Mouse (Mus musculus) heart, embryonic 12.5 days (tissue): ENCODE data around the gene Pla2g5. TPM values are rescaled to one million over a fixed set of nuclear protein-coding genes. Genes with fewer than 3 reads are reported as not detected.
A peak's percentile ranks its signal among the peaks of the same experiment; 100 is the strongest.

Experiments
- ATAC-seq: fragments of 200-750 bp; cut with Nextera tagmentation; 2 replicates; pipeline ENCODE4 v1.8.0; 2017; ENCODE audit warnings: moderate TSS enrichment, moderate library complexity; ENCODE audit not compliant: insufficient number of reproducible peaks, low FRiP score
- H3K27ac ChIP-seq: fragments of 300-500 bp; sonication (generic); 2 replicates; pipeline ENCODE4 v1.5.1; 2016; ENCODE audit warnings: mild to moderate bottlenecking, moderate library complexity; ENCODE audit not compliant: poor library complexity, severe bottlenecking
- H3K27me3 ChIP-seq: fragments of 300-500 bp; sonication (generic); replicated peaks from 2 replicates; pipeline ENCODE4 v1.6.1; 2016; ENCODE audit warnings: mild to moderate bottlenecking, moderate library complexity
- H3K36me3 ChIP-seq: fragments of 300-500 bp; sonication (generic); 2 replicates; pipeline ENCODE4 v1.6.1; 2016; ENCODE audit warnings: mild to moderate bottlenecking, moderate library complexity
- H3K4me1 ChIP-seq: fragments of 300-500 bp; sonication (generic); replicated peaks from 2 replicates; pipeline ENCODE4 v1.6.1; 2016; ENCODE audit warnings: mild to moderate bottlenecking
- H3K4me2 ChIP-seq: fragments of 300-500 bp; sonication (generic); 2 replicates; pipeline ENCODE4 v1.6.1; 2016; ENCODE audit warnings: mild to moderate bottlenecking, moderate library complexity
- H3K4me3 ChIP-seq: fragments of 300-500 bp; sonication (generic); 2 replicates; pipeline ENCODE4 v1.5.1; 2016; ENCODE audit warnings: mild to moderate bottlenecking
- H3K9ac ChIP-seq: fragments of 300-500 bp; sonication (generic); 2 replicates; pipeline ENCODE4 v1.6.1; 2016; ENCODE audit warnings: mild to moderate bottlenecking, moderate library complexity
- H3K9me3 ChIP-seq: fragments of 300-500 bp; sonication (generic); replicated peaks from 2 replicates; pipeline ENCODE4 v1.6.1; 2016; ENCODE audit warnings: mild to moderate bottlenecking, moderate library complexity
- WGBS: fragments of 180-500 bp; shearing (Covaris S2); methylation state at CpG from one replicate; pipeline ENCODE4 v1.1.7; 2016; 5-methylcytosine and 5-hydroxymethylcytosine counted together
- polyA plus RNA-seq: library from polyadenylated mRNA; unstranded; fragments of >200 nt; fragmentation: Nextera tagmentation; extraction: Ambion mirVana; gene quantifications from 2 replicates; pipeline ENCODE4 v1.2.1, GENCODE M21; 2016

Gene Pla2g5
- polyA plus RNA-seq, 1 experiment from 2014 or later = 2.6 TPM

GRCm38 (mm10) chr4:138859245-138859644 is 4.0 kb downstream of the Pla2g5 start:
- Histone ChIP-seq H3K4me2 (peak overlapping the region; percentile 52), H3K9ac (no peak overlapping the region), H3K4me1 (0 out of 2 replicates have a peak, but pooled peaks cover 3% of the 10 kb centered on the region), H3K9me3 (no peaks in the 10 kb centered on the region), H3K4me3 (peak overlapping the region; percentile 20), H3K27me3 (0 out of 2 replicates have a peak, but pooled peaks cover 6% of the 10 kb centered on the region), H3K27ac (no peak overlapping the region), H3K36me3 (no peaks in the 10 kb centered on the region)
- WGBS = 18% methylated on average over 9 of the region's 9 CpGs
- no peak for ATAC-seq

GRCm38 (mm10) chr4:138858446-138858845 is 4.8 kb downstream of the Pla2g5 start:
- no peak for ATAC-seq
- Histone ChIP-seq H3K27ac (no peak overlapping the region), H3K9me3 (no peaks in the 10 kb centered on the region), H3K36me3 (no peaks in the 10 kb centered on the region), H3K4me1 (0 out of 2 replicates have a peak, but pooled peaks cover 3% of the 10 kb centered on the region), H3K4me3 (no peak overlapping the region), H3K27me3 (0 out of 2 replicates have a peak, but pooled peaks cover 10% of the 10 kb centered on the region), H3K9ac (no peak overlapping the region), H3K4me2 (no peak overlapping the region)
- 66% methylated on average over 15 of the region's 15 CpGs for WGBS

- H3K27me3 ChIP-seq = 0 out of 2 replicates have a peak, but pooled peaks cover 10% of the 10 kb centered on the region
- WGBS = 81% methylated on average over 10 of the region's 10 CpGs
- 0 out of 2 replicates have a peak, but pooled peaks cover 3% of the 10 kb centered on the region for H3K4me1 ChIP-seq
- no peak overlapping the region for H3K4me2 ChIP-seq
- H3K36me3 ChIP-seq = no peaks in the 10 kb centered on the region
- H3K9me3 ChIP-seq = no peaks in the 10 kb centered on the region
- no peak overlapping the region for H3K27ac ChIP-seq
- no peak for ATAC-seq
- no peak overlapping the region for H3K9ac ChIP-seq
- H3K4me3 ChIP-seq = no peak overlapping the region
Measured at GRCm38 (mm10) chr4:138857576-138857975, 5.7 kb downstream of the Pla2g5 start.

GRCm38 (mm10) chr4:138856491-138856890 is 6.8 kb downstream of the Pla2g5 start:
- H3K36me3 ChIP-seq = no peaks in the 10 kb centered on the region
- H3K4me3 ChIP-seq = no peak overlapping the region
- H3K27ac ChIP-seq = no peak overlapping the region
- ATAC-seq = no peak
- H3K4me2 ChIP-seq = no peak overlapping the region
- H3K9me3 ChIP-seq = no peaks in the 10 kb centered on the region
- 29% methylated on average over 7 of the region's 7 CpGs for WGBS
- H3K4me1 ChIP-seq = 0 out of 2 replicates have a peak, but pooled peaks cover 3% of the 10 kb centered on the region
- no peak overlapping the region for H3K9ac ChIP-seq
- 0 out of 2 replicates have a peak, but pooled peaks cover 10% of the 10 kb centered on the region for H3K27me3 ChIP-seq

- 0 out of 2 replicates have a peak, but pooled peaks cover 3% of the 10 kb centered on the region for H3K4me1 ChIP-seq
- H3K9ac ChIP-seq = no peak overlapping the region
- H3K4me3 ChIP-seq = no peak overlapping the region
- H3K27ac ChIP-seq = no peak overlapping the region
- H3K27me3 ChIP-seq = 0 out of 2 replicates have a peak, but pooled peaks cover 8% of the 10 kb centered on the region
- H3K36me3 ChIP-seq = no peaks in the 10 kb centered on the region
- no peak overlapping the region for H3K4me2 ChIP-seq
- 72% methylated on average over 9 of the region's 9 CpGs for WGBS
- no peaks in the 10 kb centered on the region for H3K9me3 ChIP-seq
- ATAC-seq = no peak
Measured at GRCm38 (mm10) chr4:138855092-138855632, 8.1 kb downstream of the Pla2g5 start.

- no peak overlapping the region for H3K9ac ChIP-seq
- ATAC-seq = no peak
- H3K27me3 ChIP-seq = peaks cover 14% of the 10 kb centered on the region; the same call in 1 of the 2 replicates
- no peak overlapping the region for H3K4me2 ChIP-seq
- H3K27ac ChIP-seq = no peak overlapping the region
- WGBS = 72% methylated on average over 6 of the region's 6 CpGs
- no peaks in the 10 kb centered on the region for H3K4me1 ChIP-seq
- H3K4me3 ChIP-seq = no peak overlapping the region
- no peaks in the 10 kb centered on the region for H3K36me3 ChIP-seq
- no peaks in the 10 kb centered on the region for H3K9me3 ChIP-seq
Measured at GRCm38 (mm10) chr4:138852961-138853360, 10.3 kb downstream of the Pla2g5 start.

GRCm38 (mm10) chr4:138851463-138851862 is 11.8 kb downstream of the Pla2g5 start:
- no peaks in the 10 kb centered on the region for H3K36me3 ChIP-seq
- no peak overlapping the region for H3K9ac ChIP-seq
- ATAC-seq = 0 out of 2 replicates have a peak, but pooled peaks have one; percentile 36
- no peak overlapping the region for H3K4me2 ChIP-seq
- no peak overlapping the region for H3K27ac ChIP-seq
- H3K9me3 ChIP-seq = no peaks in the 10 kb centered on the region
- no peaks in the 10 kb centered on the region for H3K4me1 ChIP-seq
- no peak overlapping the region for H3K4me3 ChIP-seq
- H3K27me3 ChIP-seq = peaks cover 14% of the 10 kb centered on the region; the same call in 1 of the 2 replicates
- WGBS = 6% methylated on average over 4 of the region's 4 CpGs

- no peaks in the 10 kb centered on the region for H3K27me3 ChIP-seq
- no peak overlapping the region for H3K4me2 ChIP-seq
- no peak overlapping the region for H3K4me3 ChIP-seq
- H3K27ac ChIP-seq = no peak overlapping the region
- peaks cover 23% of the 10 kb centered on the region for H3K9me3 ChIP-seq
- no peak for ATAC-seq
- H3K9ac ChIP-seq = no peak overlapping the region
- 85% methylated on average over 7 of the region's 7 CpGs for WGBS
- no peaks in the 10 kb centered on the region for H3K36me3 ChIP-seq
- no peaks in the 10 kb centered on the region for H3K4me1 ChIP-seq
Measured at GRCm38 (mm10) chr4:138841386-138841785, 21.9 kb downstream of the Pla2g5 start.

- Histone ChIP-seq H3K4me1 (no peaks in the 10 kb centered on the region), H3K27ac (no peak overlapping the region), H3K9ac (no peak overlapping the region), H3K9me3 (peaks cover 23% of the 10 kb centered on the region), H3K4me2 (no peak overlapping the region), H3K4me3 (no peak overlapping the region), H3K36me3 (no peaks in the 10 kb centered on the region), H3K27me3 (no peaks in the 10 kb centered on the region)
- 79% methylated on average over 8 of the region's 8 CpGs for WGBS
- no peak for ATAC-seq
Measured at GRCm38 (mm10) chr4:138840726-138841125, 22.6 kb downstream of the Pla2g5 start.

GRCm38 (mm10) chr4:138839806-138840205 is 23.5 kb downstream of the Pla2g5 start:
- Histone ChIP-seq H3K27ac (no peak overlapping the region), H3K36me3 (no peaks in the 10 kb centered on the region), H3K9me3 (peaks cover 18% of the 10 kb centered on the region), H3K4me1 (no peaks in the 10 kb centered on the region), H3K27me3 (no peaks in the 10 kb centered on the region), H3K4me2 (no peak overlapping the region), H3K9ac (no peak overlapping the region), H3K4me3 (no peak overlapping the region)
- no peak for ATAC-seq
- WGBS = 67% methylated on average over 6 of the region's 6 CpGs

- Histone ChIP-seq H3K27me3 (peaks cover 19% of the 10 kb centered on the region; the same call in 1 of the 2 replicates), H3K36me3 (no peaks in the 10 kb centered on the region), H3K4me2 (no peak overlapping the region), H3K4me3 (no peak overlapping the region), H3K4me1 (0 out of 2 replicates have a peak, but pooled peaks cover 9% of the 10 kb centered on the region), H3K9me3 (peaks cover 13% of the 10 kb centered on the region), H3K27ac (no peak overlapping the region), H3K9ac (no peak overlapping the region)
- no peak for ATAC-seq
- WGBS = 39% methylated on average over 11 of the region's 11 CpGs
Measured at GRCm38 (mm10) chr4:138827147-138827546, 36.1 kb downstream of the Pla2g5 start.
